Mouse (Mus musculus): ENCODE results near the gene Nolc1. TPM values are rescaled to one million over a fixed set of nuclear protein-coding genes. Genes with fewer than 3 reads are reported as not detected.
A peak's percentile ranks its signal among the peaks of the same experiment; 100 is the strongest.

Nolc1 gene
- polyA plus RNA-seq, 1 experiment from 2014 or later: 105 TPM

GRCm38 (mm10) chr19:46032731-46033510 is 42.7 kb upstream of the Nolc1 start:
- TF ChIP-seq CTCF (IDR thresholded peaks at IDR 0.05; ENCODE audit: low read depth): no peak
- 88% methylated on average over 26 of the region's 26 CpGs for WGBS

GRCm38 (mm10) chr19:46033911-46034310 is 41.8 kb upstream of the Nolc1 start:
- Histone ChIP-seq H3K4me2 (no peak overlapping the region), H3K9ac (no peak overlapping the region), H3K36me3 (ENCODE audit: insufficient read depth) (peaks cover 71% of the 10 kb centered on the region), H3K4me1 (ENCODE audit: insufficient read depth) (peaks cover 6% of the 10 kb centered on the region; the same call in 1 of the 2 replicates), H3K27ac (ENCODE audit: low read depth) (no peak overlapping the region), H3K9me3 (ENCODE audit: low read depth, low read length) (peaks cover 6% of the 10 kb centered on the region; the same call in 1 of the 2 replicates), H3K27me3 (ENCODE audit: insufficient read depth, low read length) (no peaks in the 10 kb centered on the region), H3K4me3 (ENCODE audit: low read depth, low read length) (no peak overlapping the region)
- ATAC-seq (ENCODE audit: insufficient read depth) (no peak), DNase-seq (no peak)
- no peak for TF ChIP-seq CTCF (IDR thresholded peaks at IDR 0.05; ENCODE audit: low read depth)
- WGBS: 93% methylated on average over 11 of the region's 11 CpGs

More at GRCm38 (mm10) chr19:46032731-46033510, 42.7 kb upstream of the Nolc1 start:
- Histone ChIP-seq H3K36me3 (ENCODE audit: insufficient read depth) (peaks cover 71% of the 10 kb centered on the region), H3K4me3 (ENCODE audit: low read depth, low read length) (no peak overlapping the region), H3K4me1 (ENCODE audit: insufficient read depth) (peaks cover 6% of the 10 kb centered on the region; the same call in 1 of the 2 replicates), H3K27me3 (ENCODE audit: insufficient read depth, low read length) (no peaks in the 10 kb centered on the region), H3K4me2 (no peak overlapping the region), H3K27ac (ENCODE audit: low read depth) (no peak overlapping the region), H3K9me3 (ENCODE audit: low read depth, low read length) (peaks cover 6% of the 10 kb centered on the region; the same call in 1 of the 2 replicates), H3K9ac (no peak overlapping the region)
- ATAC-seq (ENCODE audit: insufficient read depth) (no peak), DNase-seq (no peak)

GRCm38 (mm10) chr19:46035971-46036370 is 39.7 kb upstream of the Nolc1 start:
- no peak overlapping the region for H3K4me2 ChIP-seq
- ATAC-seq (ENCODE audit: insufficient read depth) (no peak), DNase-seq (no peak)
- no peaks in the 10 kb centered on the region for H3K27me3 ChIP-seq (ENCODE audit: insufficient read depth, low read length)
- no peak overlapping the region for H3K9ac ChIP-seq
- H3K4me1 ChIP-seq (ENCODE audit: insufficient read depth): peaks cover 16% of the 10 kb centered on the region
- H3K4me3 ChIP-seq (ENCODE audit: low read depth, low read length): no peak overlapping the region
- no peaks in the 10 kb centered on the region for H3K9me3 ChIP-seq (ENCODE audit: low read depth, low read length)
- no peak for TF ChIP-seq CTCF (IDR thresholded peaks at IDR 0.05; ENCODE audit: low read depth)
- no peak overlapping the region for H3K27ac ChIP-seq (ENCODE audit: low read depth)
- peaks cover 60% of the 10 kb centered on the region for H3K36me3 ChIP-seq (ENCODE audit: insufficient read depth)
- WGBS: 82% methylated on average over 13 of the region's 13 CpGs

GRCm38 (mm10) chr19:46036477-46037242 is 39.0 kb upstream of the Nolc1 start:
- Histone ChIP-seq H3K36me3 (ENCODE audit: insufficient read depth) (peaks cover 53% of the 10 kb centered on the region), H3K9me3 (ENCODE audit: low read depth, low read length) (no peaks in the 10 kb centered on the region), H3K4me3 (ENCODE audit: low read depth, low read length) (peak overlapping the region; percentile 85), H3K4me1 (ENCODE audit: insufficient read depth) (peaks cover 23% of the 10 kb centered on the region), H3K27me3 (ENCODE audit: insufficient read depth, low read length) (no peaks in the 10 kb centered on the region), H3K4me2 (peak overlapping the region; percentile 89), H3K9ac (peak overlapping the region; percentile 93), H3K27ac (ENCODE audit: low read depth) (peak overlapping the region; percentile 96)
- DNase-seq: peak; percentile 52
- 59% methylated on average over 13 of the region's 13 CpGs for WGBS
- no peak for ATAC-seq (ENCODE audit: insufficient read depth)
- peak; percentile 42; the same call in 1 of the 2 replicates for TF ChIP-seq CTCF (IDR thresholded peaks at IDR 0.05; ENCODE audit: low read depth)

GRCm38 (mm10) chr19:46037243-46037924 is 38.3 kb upstream of the Nolc1 start:
- Histone ChIP-seq H3K4me3 (ENCODE audit: low read depth, low read length) (peak overlapping the region; percentile 85), H3K36me3 (ENCODE audit: insufficient read depth) (peaks cover 46% of the 10 kb centered on the region), H3K27ac (ENCODE audit: low read depth) (peak overlapping the region; percentile 96), H3K27me3 (ENCODE audit: insufficient read depth, low read length) (no peaks in the 10 kb centered on the region), H3K9ac (peak overlapping the region; percentile 93), H3K9me3 (ENCODE audit: low read depth, low read length) (no peaks in the 10 kb centered on the region), H3K4me1 (ENCODE audit: insufficient read depth) (peaks cover 29% of the 10 kb centered on the region), H3K4me2 (peak overlapping the region; percentile 89)
- WGBS: 9% methylated on average over 6 of the region's 6 CpGs
- peak; percentile 82 for DNase-seq
- no peak for ATAC-seq (ENCODE audit: insufficient read depth)
- TF ChIP-seq CTCF (IDR thresholded peaks at IDR 0.05; ENCODE audit: low read depth): no peak

- H3K36me3 ChIP-seq (ENCODE audit: insufficient read depth): peaks cover 37% of the 10 kb centered on the region
- peaks cover 36% of the 10 kb centered on the region for H3K4me1 ChIP-seq (ENCODE audit: insufficient read depth)
- H3K27ac ChIP-seq (ENCODE audit: low read depth): peak overlapping the region; percentile 96
- no peak for TF ChIP-seq CTCF (IDR thresholded peaks at IDR 0.05; ENCODE audit: low read depth)
- H3K27me3 ChIP-seq (ENCODE audit: insufficient read depth, low read length): no peaks in the 10 kb centered on the region
- H3K9me3 ChIP-seq (ENCODE audit: low read depth, low read length): no peaks in the 10 kb centered on the region
- no peak for ATAC-seq (ENCODE audit: insufficient read depth)
- WGBS: 3% methylated on average over 13 of the region's 13 CpGs
- H3K4me3 ChIP-seq (ENCODE audit: low read depth, low read length): peak overlapping the region; percentile 85
- no peak for DNase-seq
- H3K9ac ChIP-seq: peak overlapping the region; percentile 93
- H3K4me2 ChIP-seq: peak overlapping the region; percentile 89
Measured at GRCm38 (mm10) chr19:46037925-46038850, 37.5 kb upstream of the Nolc1 start.
